Mouse (Mus musculus): ENCODE data around the gene Fkbp2.
A peak's percentile ranks its signal among the peaks of the same experiment; 100 is the strongest.

The Fkbp2 gene

DNA sequence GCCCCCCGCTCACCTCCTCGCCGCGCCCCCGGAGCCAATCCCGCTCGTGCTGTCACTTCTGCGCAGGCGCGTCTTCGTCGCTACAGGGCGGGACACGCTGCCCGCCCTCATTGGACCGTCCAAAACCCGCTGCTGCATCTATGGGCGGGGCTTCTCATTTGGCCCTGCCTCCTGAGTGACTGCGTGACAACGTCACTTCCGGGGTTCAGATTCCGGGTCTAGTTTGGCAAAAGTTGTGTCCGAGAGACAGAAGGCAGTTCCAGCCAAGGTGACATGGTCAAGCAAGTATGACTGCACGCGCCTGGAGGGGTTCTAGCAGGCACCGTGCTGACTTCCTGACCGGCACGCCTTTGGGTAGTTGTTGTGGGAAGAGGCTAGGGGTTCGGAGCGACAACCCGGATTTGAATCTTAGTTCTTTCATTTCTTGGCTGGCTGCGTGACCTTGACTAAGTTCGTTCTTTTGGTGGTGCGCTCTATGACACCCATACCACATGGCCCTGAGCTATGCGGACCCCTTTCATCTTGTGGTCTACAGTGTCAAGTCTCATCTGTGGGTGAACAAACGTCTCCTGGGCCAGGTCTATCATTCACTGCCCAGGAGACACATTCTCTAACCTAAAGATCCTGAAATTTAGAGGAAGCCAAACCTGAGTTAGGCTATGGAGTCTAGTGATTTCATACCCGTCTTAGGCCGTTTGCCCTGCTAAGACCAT, at the start of gene Fkbp2:
Gene Fkbp2, minus strand, starts transcription at position 121 of the 713 bp plus-strand sequence.
- peak; percentile 97 to 98 for DNase-seq (ENCODE audit: low read depth in 1 of 2, low spot score in 2 of 2)

DNA sequence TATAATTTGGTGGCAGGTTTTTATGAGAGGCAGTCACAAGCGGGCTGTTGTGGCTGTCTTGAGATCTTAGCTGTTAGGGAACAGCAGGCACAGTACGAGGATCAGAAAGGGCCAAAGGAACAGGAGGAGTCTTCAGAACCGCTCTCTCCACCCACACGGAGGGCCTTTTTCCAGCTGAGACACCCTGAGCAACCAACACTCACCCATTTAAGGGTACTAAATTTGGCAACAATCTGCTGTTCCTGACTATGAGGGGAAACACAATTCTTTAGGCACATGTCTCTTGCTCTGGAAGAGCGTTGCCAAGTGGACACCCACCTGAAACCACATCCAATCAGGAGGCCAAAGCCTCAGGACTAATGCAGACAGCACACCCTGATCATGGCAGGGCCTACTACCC, 49.2 kb upstream of the Fkbp2 start:
- DNase-seq (ENCODE audit: low read depth in 1 of 2, low spot score in 2 of 2) = no peak

DNA sequence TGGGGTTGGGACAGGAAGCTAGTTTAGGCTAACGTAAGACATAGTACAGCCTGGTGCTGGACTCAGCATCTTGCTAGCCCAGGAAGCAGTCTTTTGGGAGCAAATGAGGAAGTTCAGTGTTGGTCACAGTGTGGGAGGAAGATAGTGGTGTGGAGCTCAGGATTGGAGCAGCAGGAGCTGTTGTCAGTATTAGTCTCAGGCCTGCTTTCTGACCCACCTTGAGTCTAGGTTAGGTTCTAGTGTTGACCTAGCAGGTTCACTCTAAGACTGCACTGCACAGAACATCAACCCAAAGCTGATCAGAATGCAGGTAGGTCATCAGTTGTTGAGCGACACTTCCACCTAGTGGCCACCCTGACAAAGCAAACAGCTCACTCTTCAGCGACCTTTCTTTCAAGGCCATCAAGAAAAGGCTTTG, 39.9 kb upstream of the Fkbp2 start:
- DNase-seq (ENCODE audit: low read depth in 1 of 2, low spot score in 2 of 2) = peak in 1 of 2 experiments; percentile 42

DNA sequence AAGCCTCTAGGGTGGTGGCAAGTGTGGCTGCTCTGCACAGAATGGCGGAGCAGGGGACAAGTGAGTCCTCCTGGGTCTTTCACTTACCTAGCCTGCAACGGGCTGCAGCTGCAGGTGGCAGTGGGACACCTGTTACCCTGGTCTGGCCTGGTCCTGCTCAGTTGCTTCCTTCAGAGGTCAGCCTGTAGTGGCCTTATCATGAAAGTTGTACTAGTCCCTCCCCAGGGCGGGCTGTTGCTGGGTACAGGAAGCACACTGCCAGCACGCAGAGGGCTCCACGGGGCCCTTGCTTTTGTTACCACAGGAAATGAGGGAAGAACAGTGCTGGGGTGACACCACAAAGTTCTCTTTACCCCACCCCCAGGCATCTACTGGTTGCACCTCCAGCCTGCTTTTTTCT, 38.9 kb upstream of the Fkbp2 start, which contains the start of gene Fermt3:
Gene Fermt3, minus strand, starts transcription at position 279 of the 400 bp plus-strand sequence.
- peak; percentile 48 to 72 for DNase-seq (ENCODE audit: low read depth in 1 of 2, low spot score in 2 of 2)

DNA sequence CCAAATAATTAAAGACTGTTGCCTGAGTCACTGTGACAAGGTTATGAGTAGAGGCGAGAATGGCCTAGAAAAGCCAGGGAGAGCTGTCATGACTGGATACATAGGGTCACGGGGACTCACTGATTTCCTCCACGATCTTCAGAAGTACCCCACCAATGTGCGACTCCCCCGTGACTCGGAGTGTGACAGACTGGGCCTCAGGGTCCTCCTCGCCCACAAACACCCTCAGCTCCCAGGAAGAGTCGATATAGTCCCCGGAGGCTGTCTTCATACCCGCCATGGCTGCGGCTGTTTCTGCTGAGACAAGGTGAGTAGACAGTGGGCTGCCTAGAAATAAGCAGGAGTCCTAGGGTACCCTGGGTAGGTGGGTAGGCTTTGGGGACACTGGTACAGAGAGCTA, 38.2 kb upstream of the Fkbp2 start:
- peak in 1 of 2 experiments; percentile 29 for DNase-seq (ENCODE audit: low read depth in 1 of 2, low spot score in 2 of 2)

DNA sequence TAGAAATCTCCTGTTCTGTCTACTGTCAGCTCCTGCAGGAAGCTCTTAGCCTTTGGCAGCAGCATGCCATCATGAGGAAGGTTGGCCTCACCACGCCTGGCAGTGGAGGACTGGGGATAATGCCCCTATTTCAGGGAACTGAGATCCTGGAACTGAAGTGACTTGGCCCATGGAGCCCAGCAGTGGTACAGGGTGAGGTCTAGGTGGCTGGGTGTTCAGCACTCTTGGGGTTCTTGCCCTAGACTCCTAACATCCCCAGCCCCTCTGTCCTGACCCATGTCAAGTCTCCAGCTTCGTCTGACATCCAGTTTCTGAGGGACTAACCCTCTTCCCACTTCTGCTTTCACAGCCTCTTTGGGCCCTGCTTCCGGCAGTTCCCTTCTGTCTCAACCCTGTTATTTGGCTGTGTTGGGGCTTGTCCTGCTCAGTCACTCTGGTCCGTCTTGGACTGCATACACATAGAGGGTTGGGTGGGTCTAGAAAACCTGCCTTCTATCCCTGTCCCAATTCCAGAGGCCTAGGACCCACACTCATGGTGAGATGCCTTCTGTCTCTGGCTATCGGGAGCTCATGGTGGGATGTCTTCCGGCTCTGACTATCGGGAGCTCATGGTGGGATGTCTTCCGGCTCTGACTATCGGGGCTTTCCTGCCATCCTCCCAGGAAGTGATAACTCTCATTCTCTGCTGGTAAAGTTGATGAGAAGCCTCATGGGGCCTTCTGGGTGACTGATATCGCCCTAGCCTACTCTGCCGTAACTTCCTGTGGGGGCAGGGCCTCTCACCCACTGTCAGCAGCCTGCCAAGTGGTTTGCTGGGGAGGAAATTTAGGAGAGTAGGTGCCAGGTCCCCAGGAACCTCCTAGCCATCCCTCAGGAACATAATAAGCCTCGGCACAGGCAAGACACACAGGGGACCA, 37.5 kb upstream of the Fkbp2 start:
- DNase-seq (ENCODE audit: low read depth in 1 of 2, low spot score in 2 of 2) = peak; percentile 41 to 58

DNA sequence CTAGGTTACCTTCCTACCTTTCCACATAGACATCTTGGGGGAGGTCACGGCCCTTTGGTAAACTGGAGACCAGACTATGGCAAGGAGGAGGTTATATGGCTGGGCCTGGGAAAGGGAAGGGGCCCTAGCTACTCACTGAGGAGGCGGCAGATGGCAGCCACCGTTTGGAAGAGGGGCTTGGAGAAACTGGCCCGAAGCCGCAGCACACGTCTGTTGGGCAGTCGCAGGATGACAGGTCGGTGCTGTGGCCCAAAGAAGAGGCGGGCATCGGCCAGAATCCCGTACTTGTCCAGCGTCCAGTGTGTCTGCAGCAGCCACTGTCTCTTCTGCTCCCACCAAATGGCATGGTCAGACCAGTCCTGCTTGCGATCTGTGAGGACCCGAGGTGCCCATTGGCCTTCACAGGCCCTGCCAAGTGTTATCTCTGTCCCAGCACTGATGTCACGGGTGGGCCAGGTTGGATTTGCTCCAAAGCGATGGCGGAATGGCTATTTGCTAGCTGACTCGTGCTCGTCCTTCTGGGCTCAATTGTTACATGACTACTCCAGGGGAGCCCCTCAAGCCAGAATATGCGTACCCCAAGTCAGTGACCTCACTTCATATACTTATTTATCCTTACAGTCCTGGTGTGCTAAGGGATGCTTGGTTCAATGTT, 34.3 kb upstream of the Fkbp2 start:
- DNase-seq (ENCODE audit: low read depth in 1 of 2, low spot score in 2 of 2) = no peak

DNA sequence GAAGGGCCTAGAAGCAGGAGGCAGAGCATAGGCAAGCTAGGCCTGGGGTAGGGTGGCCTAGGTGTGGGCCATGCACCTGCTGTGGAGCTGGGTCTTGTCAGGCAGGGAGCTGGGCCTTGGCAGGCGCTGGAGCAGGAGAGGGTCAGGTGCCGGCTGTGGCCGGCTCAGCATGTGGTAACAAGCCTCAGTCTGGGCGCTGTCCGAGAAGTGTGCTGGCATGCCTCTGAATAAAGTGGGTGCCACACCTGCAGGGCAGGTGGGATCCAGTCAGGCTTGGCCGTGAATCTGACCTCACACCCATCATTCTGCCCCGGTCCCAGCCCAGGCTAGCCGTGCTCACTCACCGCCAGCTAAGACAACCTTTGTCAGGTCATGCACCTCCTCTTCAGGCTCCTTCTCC, 33.7 kb upstream of the Fkbp2 start:
- no peak for DNase-seq (ENCODE audit: low read depth in 1 of 2, low spot score in 2 of 2)

DNA sequence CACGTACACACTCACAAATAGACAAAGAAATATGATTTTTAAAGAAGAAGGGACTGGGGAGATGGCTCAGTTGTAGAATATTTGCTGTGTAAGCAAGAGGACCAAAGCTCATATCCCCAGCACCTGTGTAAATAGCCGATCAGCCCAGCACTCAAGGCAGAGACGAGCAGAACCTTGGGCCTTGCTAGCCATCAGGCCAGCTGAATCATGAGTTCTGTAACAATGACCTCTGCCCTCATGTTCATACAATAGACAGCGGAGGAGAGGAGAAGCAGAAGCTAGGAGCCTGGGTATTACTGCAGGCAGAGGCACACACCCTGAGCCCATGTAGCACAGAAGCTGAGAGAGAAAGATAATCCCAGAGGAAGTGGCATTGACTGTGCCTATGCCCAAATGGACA, 32.1 kb upstream of the Fkbp2 start:
- no peak for DNase-seq (ENCODE audit: low read depth in 1 of 2, low spot score in 2 of 2)

DNA sequence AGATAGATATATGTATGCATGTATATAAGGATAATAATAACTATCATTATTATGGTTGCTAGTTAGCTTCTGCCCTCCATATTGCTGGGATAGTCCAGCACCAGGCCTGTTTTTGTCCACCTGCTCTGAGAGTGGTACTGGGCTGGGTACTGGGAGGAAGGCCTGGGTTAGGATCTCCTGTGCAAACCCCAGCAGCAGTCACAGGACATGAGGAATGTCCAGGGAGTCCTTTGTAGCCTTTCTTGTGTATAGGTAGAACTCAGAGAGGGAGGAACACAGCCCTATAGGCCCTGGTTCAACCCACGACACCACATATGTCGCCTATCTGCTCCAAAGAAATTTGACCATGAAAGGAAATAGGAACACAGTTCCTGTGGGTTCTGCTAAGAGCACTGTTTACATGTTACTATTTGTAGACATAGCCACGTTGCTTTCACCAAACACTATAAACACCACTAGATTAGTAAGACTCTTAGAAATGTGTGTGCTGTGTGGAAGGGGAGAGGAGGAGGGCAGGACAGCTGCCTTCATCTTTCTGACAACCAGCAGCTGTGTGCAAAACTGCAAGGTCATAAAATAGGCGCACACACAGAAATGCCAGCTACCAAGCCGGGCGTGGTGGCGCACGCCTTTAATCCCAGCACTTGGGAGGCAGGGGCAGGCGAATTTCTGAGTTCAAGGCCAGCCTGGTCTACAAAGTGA, 26.7 kb upstream of the Fkbp2 start:
- no peak for DNase-seq (ENCODE audit: low read depth in 1 of 2, low spot score in 2 of 2)

DNA sequence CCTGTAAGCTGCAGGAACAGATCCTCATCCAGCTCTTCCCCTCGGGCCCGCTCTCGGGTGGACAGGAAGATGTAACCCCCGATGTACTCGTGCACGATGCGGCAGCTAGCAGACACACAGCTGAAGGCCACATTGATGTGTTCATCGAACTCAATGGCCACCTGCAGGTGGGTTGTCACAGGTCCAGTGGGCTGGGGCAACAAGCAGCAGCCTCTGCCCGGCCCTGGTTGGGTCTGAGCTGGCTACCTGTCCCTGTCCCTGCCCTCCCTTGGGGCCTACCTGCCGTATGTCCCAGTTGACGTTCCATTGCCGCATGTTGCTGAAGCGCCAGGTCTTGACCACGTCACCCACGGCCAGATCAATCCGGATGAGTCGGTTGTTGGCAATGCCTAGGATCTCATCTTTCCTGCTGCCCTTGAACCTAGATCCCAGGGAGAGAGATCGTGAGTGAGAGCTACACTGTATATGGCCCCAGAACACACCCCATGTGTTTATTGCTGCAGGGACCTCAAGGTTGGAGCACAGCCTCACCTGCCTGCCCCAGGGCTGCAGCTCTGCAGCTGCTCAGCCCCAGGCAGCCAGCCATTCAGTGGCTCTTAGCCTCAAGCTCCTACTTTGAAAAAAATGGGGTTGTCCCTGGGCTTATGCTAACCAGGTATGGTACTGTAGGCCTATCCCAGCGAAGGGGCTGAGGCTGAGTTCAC, 19.2 kb upstream of the Fkbp2 start:
- DNase-seq (ENCODE audit: low read depth in 1 of 2, low spot score in 2 of 2) = no peak

DNA sequence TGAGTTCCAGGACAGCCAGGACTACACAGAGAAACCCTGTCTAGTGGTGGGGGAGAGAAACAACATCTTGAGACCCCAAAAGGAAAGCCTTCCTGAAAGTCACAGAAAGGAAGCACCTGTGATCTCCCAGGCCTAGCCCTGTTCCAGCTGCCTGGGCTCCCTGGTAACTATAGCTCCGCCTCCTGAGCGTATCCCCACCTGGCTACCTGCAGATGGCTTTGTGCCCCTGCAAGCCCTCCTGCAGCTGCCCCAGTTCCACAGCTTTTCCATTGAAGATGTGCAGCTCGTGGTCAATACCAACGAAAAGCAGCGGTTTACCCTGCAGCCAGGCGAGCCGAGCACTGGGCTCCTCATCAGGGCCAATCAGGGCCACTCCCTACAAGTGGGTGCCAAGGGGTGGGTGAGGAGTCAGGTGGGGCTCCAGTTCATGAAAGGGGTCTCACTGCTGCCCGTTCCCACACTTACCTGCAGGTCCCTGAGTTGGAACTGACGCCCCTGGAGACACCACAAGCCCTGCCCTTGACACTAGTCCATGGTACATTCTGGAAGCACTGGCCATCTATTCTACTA, 17.5 kb upstream of the Fkbp2 start:
- DNase-seq (ENCODE audit: low read depth in 1 of 2, low spot score in 2 of 2) = no peak

DNA sequence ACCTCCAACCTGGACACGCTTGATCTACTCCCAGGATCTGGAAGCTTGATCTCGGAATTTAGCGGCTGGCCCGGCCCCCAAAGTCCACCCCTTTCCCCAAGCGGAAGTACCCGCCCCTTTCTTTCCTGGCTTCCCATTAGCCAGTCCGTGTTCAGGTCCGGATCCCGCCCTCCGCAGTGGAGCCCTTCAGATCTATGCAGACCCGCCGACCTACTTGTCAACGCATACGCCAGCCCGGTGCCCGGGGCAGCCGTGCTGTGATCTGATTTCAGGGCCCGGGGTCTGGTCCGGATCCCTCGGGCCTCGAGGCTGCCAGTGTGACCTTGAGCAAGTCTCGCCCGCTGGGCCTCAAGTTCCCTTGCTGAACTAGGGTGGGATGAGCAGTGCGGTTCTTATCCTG, 15.7 kb upstream of the Fkbp2 start, which contains the start of the genes Nudt22 and Trpt1:
Gene Nudt22, minus strand, starts transcription at position 112 of the 400 bp plus-strand sequence.
Gene Trpt1, plus strand, starts transcription at position 126 of the 400 bp plus-strand sequence.
- peak in 1 of 2 experiments; percentile 50 for DNase-seq (ENCODE audit: low read depth in 1 of 2, low spot score in 2 of 2)

DNA sequence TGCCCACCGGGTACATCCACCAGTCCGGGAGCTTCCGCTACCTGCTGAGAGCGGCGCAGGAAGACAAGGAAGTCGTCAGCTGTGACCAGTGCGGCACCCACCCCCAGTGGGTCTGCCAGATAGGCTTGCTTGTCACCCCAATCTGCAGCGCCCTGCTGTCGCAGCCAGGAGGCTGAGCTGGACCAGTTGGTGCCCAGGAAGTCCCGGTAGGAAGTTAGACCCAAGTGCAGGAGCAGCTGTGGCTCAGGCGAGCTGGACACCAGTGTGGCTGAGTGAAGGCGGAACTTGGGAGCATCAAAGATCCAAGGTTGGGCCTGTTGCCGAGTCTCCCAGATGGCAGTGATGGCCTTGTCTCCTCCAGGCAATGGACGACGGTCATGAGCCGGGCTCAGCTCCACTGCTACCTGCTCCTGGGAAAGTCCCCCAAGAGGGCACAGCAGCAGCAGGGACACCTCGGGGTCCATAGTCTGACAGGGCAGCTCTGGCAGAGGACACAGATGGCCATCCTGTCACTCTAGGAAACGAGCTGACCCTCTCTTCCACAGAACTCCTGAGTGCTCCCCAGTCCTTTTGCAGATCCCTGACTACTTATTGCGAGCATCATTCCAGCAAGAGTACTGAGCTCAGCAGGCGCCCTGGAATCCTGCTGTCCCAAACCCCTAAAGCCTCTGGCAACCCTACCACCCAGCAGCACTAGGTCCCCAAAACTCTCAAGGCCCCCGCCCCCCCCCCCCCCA, 15.1 kb upstream of the Fkbp2 start:
- no peak for DNase-seq (ENCODE audit: low read depth in 1 of 2, low spot score in 2 of 2)

DNA sequence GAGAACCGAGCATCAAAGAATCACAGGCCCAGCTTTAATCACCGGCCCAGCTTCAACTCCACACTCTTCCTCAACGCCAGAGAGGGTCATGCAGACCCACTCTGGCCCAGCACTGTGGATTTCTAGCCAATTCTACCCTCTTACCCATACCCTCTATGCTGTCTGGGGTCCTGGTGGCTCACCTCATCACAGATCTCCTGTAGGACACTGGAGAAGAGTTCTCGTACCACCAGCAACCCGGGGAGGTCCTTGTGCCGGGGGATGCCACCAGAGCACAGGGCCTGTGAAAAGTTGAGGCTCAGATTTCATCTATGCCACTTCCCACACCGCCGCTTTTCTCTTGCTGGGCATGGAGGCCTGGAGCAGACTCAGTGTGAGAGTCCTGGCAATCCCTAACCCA, 14.2 kb upstream of the Fkbp2 start:
- no peak for DNase-seq (ENCODE audit: low read depth in 1 of 2, low spot score in 2 of 2)

DNA sequence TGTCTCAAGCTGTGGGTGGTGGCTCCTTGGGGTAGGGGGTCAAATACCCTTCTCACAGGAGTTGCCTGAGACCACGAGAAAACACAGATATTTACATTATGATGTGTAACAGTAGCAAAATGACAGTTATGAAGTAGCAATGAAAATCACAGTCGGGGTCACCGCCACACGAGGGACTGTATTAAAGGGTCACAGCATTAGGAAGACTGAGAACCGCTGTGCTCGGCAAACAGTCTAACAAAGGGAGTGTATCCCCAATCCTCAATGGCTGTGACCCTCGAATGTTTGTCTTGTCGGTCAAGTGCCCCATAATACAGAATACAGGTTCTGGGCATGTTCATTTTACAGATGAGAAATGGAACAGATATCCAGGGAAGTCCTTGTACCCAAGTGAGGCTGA, 13.7 kb upstream of the Fkbp2 start:
- DNase-seq (ENCODE audit: low read depth in 1 of 2, low spot score in 2 of 2) = no peak

DNA sequence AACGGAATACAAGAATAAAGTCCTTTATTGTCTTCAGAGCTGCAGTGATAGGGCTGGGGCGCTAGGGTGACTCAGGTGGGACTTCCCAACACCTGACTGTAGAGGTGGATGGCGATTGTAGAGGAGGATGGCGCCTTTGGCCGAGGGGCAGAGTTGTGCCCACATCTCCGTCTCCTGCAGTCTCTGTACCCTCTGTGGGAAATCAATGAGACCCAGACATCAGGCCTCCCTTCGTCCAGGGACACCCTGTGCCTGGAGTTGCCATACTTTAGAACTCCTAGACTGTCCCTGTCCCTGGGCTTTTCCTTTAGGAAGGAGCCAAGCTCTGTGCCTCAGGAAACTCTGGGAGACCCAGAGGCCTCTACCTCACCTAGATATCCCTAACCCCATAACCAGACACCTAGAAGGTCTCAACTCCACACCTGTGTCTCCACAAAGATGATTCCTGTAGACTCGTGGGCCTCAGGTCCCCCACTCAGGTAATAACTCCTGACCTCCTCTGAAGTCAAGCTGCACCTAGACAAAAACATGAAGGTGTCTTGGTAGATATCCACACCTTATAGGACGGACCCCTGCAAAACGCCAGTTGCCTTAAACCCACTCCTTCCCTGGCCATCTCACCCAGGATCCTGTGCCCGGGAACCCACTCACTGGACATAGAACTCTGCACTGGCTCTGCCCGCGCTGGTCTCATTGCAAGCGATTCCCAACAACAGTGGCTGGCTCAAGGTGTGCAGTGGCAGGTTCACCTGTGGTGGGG, 12.9 kb upstream of the Fkbp2 start:
- DNase-seq (ENCODE audit: low read depth in 1 of 2, low spot score in 2 of 2) = no peak
